ENCODE assay signal across 17 mouse cellular contexts in genomic region chr6:15841476-15842209, GRCm38 (mm10).
DNase-seq lines count a peak whose midpoint lies in the region; ATAC-seq and TF ChIP-seq lines count a peak whose summit lies in the region.
"Had no signal": no experiment of that assay in that cellular context is flagged by ENCODE, and none has a peak within 500 bp of the region (broad histone marks: within the 10 kb centered on the region; RNA-seq: fewer than 3 reads in every experiment).

No protein-coding gene starts in this region.

- no peaks in the 10 kb centered on the region for H3K4me1 ChIP-seq in heart, embryonic 10.5 days
- H3K4me1 ChIP-seq in spleen, adult 2 months (ENCODE audit: control insufficient read depth, insufficient read depth, insufficient read length) = peaks cover 12% of the 10 kb centered on the region
- no peaks in the 10 kb centered on the region for H3K4me1 ChIP-seq in kidney, adult 2 months (ENCODE audit: control insufficient read depth, insufficient read depth, low read length)
- H3K4me1 ChIP-seq: embryonic facial prominence, embryonic 13.5 days; intestine, embryonic 15.5 days; midbrain, embryonic 10.5 days had no signal

- H3K27ac ChIP-seq in heart, embryonic 10.5 days = no peak overlapping the region
- H3K27ac ChIP-seq in spleen, adult 2 months (ENCODE audit: insufficient read depth, low read length) = peak overlapping the region; percentile 80; the same call in 1 of the 2 replicates
- no peak overlapping the region for H3K27ac ChIP-seq in kidney, adult 2 months (ENCODE audit: insufficient read depth, low read depth, low read length)
- H3K27ac ChIP-seq: embryonic facial prominence, embryonic 13.5 days; forebrain, embryonic 15.5 days; intestine, embryonic 15.5 days; liver, embryonic 14.5 days; midbrain, embryonic 10.5 days had no signal

- no peaks in the 10 kb centered on the region for H3K9me3 ChIP-seq in heart, embryonic 10.5 days
- H3K9me3 ChIP-seq: embryonic facial prominence, embryonic 13.5 days; forebrain, embryonic 15.5 days; intestine, embryonic 15.5 days; midbrain, embryonic 10.5 days had no signal

- no peak for TF ChIP-seq POLR2A in spleen, adult 2 months (IDR thresholded peaks at IDR 0.05; ENCODE audit: low read depth, low read length)
- TF ChIP-seq POLR2A in kidney, adult 2 months (IDR thresholded peaks at IDR 0.05; ENCODE audit: low read depth, low read length) = no peak

- TF ChIP-seq CTCF in spleen, adult 2 months (IDR thresholded peaks at IDR 0.05; ENCODE audit: extremely low read depth, insufficient read depth, insufficient read length, insufficient replicate concordance) = no peak
- TF ChIP-seq CTCF in kidney, adult 2 months (conservative IDR thresholded peaks at IDR 0.05; ENCODE audit: insufficient read depth, insufficient read length, low read depth, low read length) = no peak

- ATAC-seq in hematopoietic stem cell, adult 5-6 weeks (replicated peaks in 1 of 2; ENCODE audit: insufficient read depth in 1 of 2, low FRiP score in 2 of 2, low TSS enrichment in 1 of 2, low read depth in 1 of 2, poor library complexity in 2 of 2, severe bottlenecking in 2 of 2) = peak; percentile 94 to 95
- ATAC-seq: forebrain, embryonic 15.5 days; intestine, embryonic 15.5 days had no signal

- 87% methylated on average over 5 of the region's 5 CpGs for WGBS in heart, embryonic 10.5 days
- 20% methylated on average over 5 of the region's 5 CpGs for WGBS in spleen, adult 2 months
- whole genome bisulfite sequencing in kidney, adult 2 months = 79% methylated on average over 5 of the region's 5 CpGs

- H3K4me3 ChIP-seq in heart, embryonic 10.5 days = no peak overlapping the region
- no peak overlapping the region for H3K4me3 ChIP-seq in spleen, adult 2 months (ENCODE audit: extremely low read depth, insufficient read depth, insufficient read length)
- no peak overlapping the region for H3K4me3 ChIP-seq in kidney, adult 2 months (ENCODE audit: insufficient read depth, low read depth, low read length)
- H3K4me3 ChIP-seq: embryonic facial prominence, embryonic 13.5 days; forebrain, embryonic 15.5 days; intestine, embryonic 15.5 days; midbrain, embryonic 10.5 days had no signal

- H3K36me3 ChIP-seq in heart, embryonic 10.5 days = no peaks in the 10 kb centered on the region
- no peaks in the 10 kb centered on the region for H3K36me3 ChIP-seq in spleen, adult 2 months (ENCODE audit: control insufficient read depth, insufficient read depth, low read length)
- no peaks in the 10 kb centered on the region for H3K36me3 ChIP-seq in kidney, adult 2 months (ENCODE audit: control insufficient read depth, insufficient read depth, low read length)
- H3K36me3 ChIP-seq: embryonic facial prominence, embryonic 13.5 days; forebrain, embryonic 15.5 days; intestine, embryonic 15.5 days; midbrain, embryonic 10.5 days had no signal

- H3K27me3 ChIP-seq in heart, embryonic 10.5 days (ENCODE audit: insufficient read depth, poor library complexity, severe bottlenecking) = no peaks in the 10 kb centered on the region
- no peaks in the 10 kb centered on the region for H3K27me3 ChIP-seq in spleen, adult 2 months (ENCODE audit: control insufficient read depth, insufficient read depth, low read length)
- no peaks in the 10 kb centered on the region for H3K27me3 ChIP-seq in kidney, adult 2 months (replicated peaks; ENCODE audit: control insufficient read depth, insufficient read depth, low read length)
- H3K27me3 ChIP-seq: embryonic facial prominence, embryonic 13.5 days; forebrain, embryonic 15.5 days; intestine, embryonic 15.5 days had no signal

- DNase-seq in heart, adult 18-20 months = peak; percentile 11 to 20
- no peak for DNase-seq in heart, embryonic 10.5 days (ENCODE audit: low spot score)
- peak; percentile 12 to 81 for DNase-seq in spleen, adult 2 months (ENCODE audit: low read depth in 1 of 2, low spot score in 2 of 2)
- no peak for DNase-seq in spleen, postnatal 4 days (ENCODE audit: low spot score in 2 of 2)
- no peak for DNase-seq in kidney, adult 2 months
- no peak for DNase-seq in gastrocnemius, postnatal 14 days
- no peak for DNase-seq in ovary, postnatal 10 days (ENCODE audit: low spot score)
- DNase-seq: cerebellum, adult 2 months; heart, postnatal 10 days; kidney, postnatal 25 days; thymus, adult 2 months had no signal

- intact Hi-C loops in gastrocnemius, postnatal 14 days (cut with DNase I; ENCODE audit: low total_unique reads) = no loop called here

Comparison
In these comparisons a context has a peak if more than half of its experiments do, and no peak if none do; other contexts are left out.
1. DNase-seq: peak in heart, adult 18-20 months (2 of 2) and spleen, adult 2 months (2 of 2); none in heart, embryonic 10.5 days (single experiment), spleen, postnatal 4 days (0 of 2), kidney, adult 2 months (single experiment), gastrocnemius, postnatal 14 days (single experiment) and ovary, postnatal 10 days (single experiment).